Comparison of ENCODE assay signal across 8 mouse cellular contexts in the genomic region with DNA sequence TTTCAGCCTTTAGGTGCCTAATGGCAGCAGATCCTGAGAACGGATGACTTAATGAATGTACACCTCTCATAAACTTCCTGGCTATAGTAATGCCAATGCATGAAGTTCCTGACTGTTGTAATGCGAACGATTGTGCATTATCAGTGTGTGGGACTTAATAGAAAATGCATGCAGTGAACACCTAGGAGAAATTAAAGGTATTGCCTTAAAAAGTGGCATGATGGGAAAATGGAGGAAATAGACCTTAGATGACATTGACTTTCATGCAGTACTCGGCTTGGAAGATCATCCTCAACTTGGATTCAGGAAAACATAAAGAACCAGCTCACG. TPM values are rescaled to one million over a fixed set of nuclear protein-coding genes. Genes with fewer than 3 reads are reported as not detected.
DNase-seq lines count a peak whose midpoint lies in the region; ATAC-seq and TF ChIP-seq lines count a peak whose summit lies in the region.

No protein-coding gene starts in this region.

- peak overlapping the region; percentile 62 for H3K4me2 ChIP-seq in lung, postnatal 0 days (replicated peaks; ENCODE audit: low read depth, low read length)

- no peaks in the 10 kb centered on the region for H3K27me3 ChIP-seq in lung, postnatal 0 days (replicated peaks; ENCODE audit: insufficient read depth, low read length)
- no peaks in the 10 kb centered on the region for H3K27me3 ChIP-seq in limb, embryonic 10.5 days (ENCODE audit: low read depth, poor library complexity, severe bottlenecking)

- no peak for TF ChIP-seq POLR2A in olfactory bulb, adult 2 months (IDR thresholded peaks at IDR 0.05; ENCODE audit: insufficient read depth, low read depth, low read length)

- no peak for TF ChIP-seq EP300 in lung, postnatal 0 days (IDR thresholded peaks at IDR 0.05)

- no peaks in the 10 kb centered on the region for H3K4me1 ChIP-seq in lung, postnatal 0 days (ENCODE audit: insufficient read depth, low read depth, low read length)
- peaks cover 7% of the 10 kb centered on the region; the same call in 1 of the 2 replicates for H3K4me1 ChIP-seq in limb, embryonic 10.5 days
- peaks cover 5% of the 10 kb centered on the region; the same call in 1 of the 2 replicates for H3K4me1 ChIP-seq in olfactory bulb, adult 2 months (ENCODE audit: control insufficient read depth, insufficient read depth, low read length)

- peak overlapping the region; percentile 36; the same call in 1 of the 2 replicates for H3K9ac ChIP-seq in lung, postnatal 0 days (replicated peaks; ENCODE audit: low read depth)

- H3K9me3 ChIP-seq in lung, postnatal 0 days (ENCODE audit: low read length): no peaks in the 10 kb centered on the region
- H3K9me3 ChIP-seq in limb, embryonic 10.5 days (replicated peaks): no peaks in the 10 kb centered on the region

- ATAC-seq in lung, postnatal 0 days: no peak
- ATAC-seq in erythroblast, adult 5-6 weeks (replicated peaks; ENCODE audit: low FRiP score, poor library complexity, severe bottlenecking): 0 out of 2 replicates have a peak, but pooled peaks have one; percentile 14

- H3K27ac ChIP-seq in lung, postnatal 0 days (ENCODE audit: low read length): no peak overlapping the region
- H3K27ac ChIP-seq in limb, embryonic 10.5 days: peak overlapping the region; percentile 92
- H3K27ac ChIP-seq in olfactory bulb, adult 2 months (ENCODE audit: insufficient read depth, low read depth, low read length): no peak overlapping the region

- no peak for DNase-seq in lung, postnatal 0 days (ENCODE audit: low spot score)
- no peak for DNase-seq in lung, postnatal 36 days
- no peak for DNase-seq in limb, embryonic 10.5 days (ENCODE audit: low spot score)
- no peak for DNase-seq in layer of hippocampus, postnatal 10 days (ENCODE audit: low spot score in 2 of 2)
- no peak for DNase-seq in thymus, adult 18-20 months
- no peak for DNase-seq in adipocyte (ENCODE audit: low spot score)

- no peak for TF ChIP-seq CTCF in lung, postnatal 0 days (IDR thresholded peaks at IDR 0.05)
- no peak for TF ChIP-seq CTCF in olfactory bulb, adult 2 months (IDR thresholded peaks at IDR 0.05; ENCODE audit: insufficient read depth, low read depth, low read length)

- H3K36me3 ChIP-seq in lung, postnatal 0 days (ENCODE audit: insufficient read depth, low read length): no peaks in the 10 kb centered on the region
- no peaks in the 10 kb centered on the region for H3K36me3 ChIP-seq in limb, embryonic 10.5 days

- 73% methylated on average over 5 of the region's 5 CpGs for WGBS in lung, postnatal 0 days
- 85% methylated on average over 5 of the region's 5 CpGs for WGBS in limb, embryonic 10.5 days
- WGBS in olfactory bulb, adult 2 months: 81% methylated on average over 5 of the region's 5 CpGs

- H3K4me3 ChIP-seq in lung, postnatal 0 days (ENCODE audit: low read depth, low read length): peak overlapping the region; percentile 54
- H3K4me3 ChIP-seq in limb, embryonic 10.5 days: peak overlapping the region; percentile 67
- H3K4me3 ChIP-seq in olfactory bulb, adult 2 months (ENCODE audit: insufficient read depth, low read depth, low read length): peak overlapping the region; percentile 90

RNA-seq across cellular contexts. Expression of gene Zpbp, which starts 0.3 kb away (rescaled TPM):
- polyA plus RNA-seq in lung, postnatal 0 days (2015; fragmentation: Nextera tagmentation; extraction: Ambion mirVana): 0.24 and 0.29 TPM in 2 replicates
- 1.2 and 1.9 TPM in 2 replicates for total RNA-seq in erythroblast, adult 5-6 weeks (2015; ENCODE audit: low replicate concordance)
- total RNA-seq in erythroblast, adult 5-6 weeks (2017; ENCODE audit: low replicate concordance): 0.34 TPM in 1 of 2 replicates, not detected in the other
- 0.38 and 0.68 TPM in 2 replicates for polyA plus RNA-seq in limb, embryonic 10.5 days (2016; fragmentation: Nextera tagmentation; extraction: Ambion mirVana)
- polyA plus RNA-seq in olfactory bulb, adult 2 months (2012; ENCODE audit: insufficient read depth, insufficient read length, low replicate concordance, missing spikeins): not detected in 2 replicates
- total RNA-seq in layer of hippocampus, postnatal 10 days (2021): 1 to 10 TPM in 1 of 2 experiments, under 1 TPM in 1; 0.91 to 1.2 TPM

RNA-seq across cellular contexts. Expression of gene Spata48, which starts 0.6 kb away (rescaled TPM):
- polyA plus RNA-seq in lung, postnatal 0 days (2015; fragmentation: Nextera tagmentation; extraction: Ambion mirVana): 0.77 and 1.6 TPM in 2 replicates
- total RNA-seq in erythroblast, adult 5-6 weeks (2015; ENCODE audit: low replicate concordance): not detected in 2 replicates
- total RNA-seq in erythroblast, adult 5-6 weeks (2017; ENCODE audit: low replicate concordance): 0.85 TPM in 1 of 2 replicates, not detected in the other
- polyA plus RNA-seq in limb, embryonic 10.5 days (2016; fragmentation: Nextera tagmentation; extraction: Ambion mirVana): 0.92 and 2.4 TPM in 2 replicates
- not detected in 2 replicates for polyA plus RNA-seq in olfactory bulb, adult 2 months (2012; ENCODE audit: insufficient read depth, insufficient read length, low replicate concordance, missing spikeins)
- 1 to 10 TPM; 1.7 to 2.0 TPM for total RNA-seq in layer of hippocampus, postnatal 10 days (2021)
